Mouse (Mus musculus) embryonic facial prominence, embryonic 10.5 days (tissue): ENCODE measurements around the gene Csk. TPM values are rescaled to one million over a fixed set of nuclear protein-coding genes. Genes with fewer than 3 reads are reported as not detected.

Source experiments
- DNase-seq: peaks from one replicate; pipeline ENCODE4 v3.0.0-alpha.2; 2017; ENCODE audit warnings: low spot score
- H3K27ac ChIP-seq: fragments of 300-500 bp; sonication (generic); replicated peaks from 2 replicates; pipeline ENCODE4 v1.5.1; 2016; ENCODE audit warnings: mild to moderate bottlenecking
- H3K27me3 ChIP-seq: fragments of 300-500 bp; sonication (generic); replicated peaks from 2 replicates; pipeline ENCODE4 v1.6.1; 2016; ENCODE audit warnings: low read depth, mild to moderate bottlenecking; ENCODE audit not compliant: poor library complexity, severe bottlenecking
- H3K36me3 ChIP-seq: fragments of 300-500 bp; sonication (generic); replicated peaks from 2 replicates; pipeline ENCODE4 v1.6.1; 2016; ENCODE audit warnings: mild to moderate bottlenecking, moderate library complexity
- H3K4me1 ChIP-seq: fragments of 300-500 bp; sonication (generic); 2 replicates; pipeline ENCODE4 v1.6.1; 2016
- H3K4me3 ChIP-seq: fragments of 300-500 bp; sonication (generic); 2 replicates; pipeline ENCODE4 v1.5.1; 2016; ENCODE audit warnings: mild to moderate bottlenecking, moderate library complexity
- H3K9me3 ChIP-seq: fragments of 300-500 bp; sonication (generic); 2 replicates; pipeline ENCODE4 v1.6.1; 2016; ENCODE audit warnings: mild to moderate bottlenecking
- WGBS: fragments of 180-500 bp; shearing (Covaris S2); methylation state at CpG from one replicate; pipeline ENCODE4 v1.1.7; 2016; 5-methylcytosine and 5-hydroxymethylcytosine counted together
- polyA plus RNA-seq: library from polyadenylated mRNA; unstranded; fragments of >200 nt; fragmentation: Nextera tagmentation; extraction: Ambion mirVana; gene quantifications from 2 replicates; pipeline ENCODE4 v1.2.1, GENCODE M21; 2016

Csk gene
- 33.2 and 38.3 TPM in 2 replicates for polyA plus RNA-seq

DNA sequence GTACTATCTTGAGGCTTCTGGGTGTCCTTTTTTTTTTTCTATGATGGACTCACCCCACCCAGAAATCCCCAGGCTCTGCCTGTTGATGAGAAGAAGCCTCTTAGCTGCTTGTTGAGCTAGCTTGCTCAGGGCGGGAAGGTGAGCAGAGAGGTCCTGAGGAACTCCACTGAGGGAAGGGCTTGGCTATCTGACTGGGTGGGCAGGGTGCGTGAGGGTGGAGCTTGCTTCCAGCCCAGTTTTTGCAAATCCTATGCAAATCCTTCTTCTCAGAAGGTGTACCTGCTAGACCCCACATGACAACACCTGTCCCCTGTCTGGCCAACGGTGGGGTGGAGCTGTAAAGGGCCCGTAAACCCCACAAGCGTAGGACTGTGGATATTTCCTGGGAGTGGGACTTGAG is at the start of gene Csk:
Gene Csk, minus strand, starts transcription at position 349 of the 400 bp plus-strand sequence.
- Histone ChIP-seq H3K9me3 (no peaks in the 10 kb centered on the region), H3K4me3 (no peak within 1 kb of the TSS; the same call in 1 of the 2 replicates), H3K27ac (peak within 1 kb of the TSS; percentile 7; the same call in 1 of the 2 replicates), H3K27me3 (peaks cover 34% of the 10 kb centered on the region), H3K36me3 (no peaks in the 10 kb centered on the region), H3K4me1 (peaks cover 54% of the 10 kb centered on the region)
- 41% methylated on average over 5 of the region's 5 CpGs for WGBS
- DNase-seq = no peak

DNA sequence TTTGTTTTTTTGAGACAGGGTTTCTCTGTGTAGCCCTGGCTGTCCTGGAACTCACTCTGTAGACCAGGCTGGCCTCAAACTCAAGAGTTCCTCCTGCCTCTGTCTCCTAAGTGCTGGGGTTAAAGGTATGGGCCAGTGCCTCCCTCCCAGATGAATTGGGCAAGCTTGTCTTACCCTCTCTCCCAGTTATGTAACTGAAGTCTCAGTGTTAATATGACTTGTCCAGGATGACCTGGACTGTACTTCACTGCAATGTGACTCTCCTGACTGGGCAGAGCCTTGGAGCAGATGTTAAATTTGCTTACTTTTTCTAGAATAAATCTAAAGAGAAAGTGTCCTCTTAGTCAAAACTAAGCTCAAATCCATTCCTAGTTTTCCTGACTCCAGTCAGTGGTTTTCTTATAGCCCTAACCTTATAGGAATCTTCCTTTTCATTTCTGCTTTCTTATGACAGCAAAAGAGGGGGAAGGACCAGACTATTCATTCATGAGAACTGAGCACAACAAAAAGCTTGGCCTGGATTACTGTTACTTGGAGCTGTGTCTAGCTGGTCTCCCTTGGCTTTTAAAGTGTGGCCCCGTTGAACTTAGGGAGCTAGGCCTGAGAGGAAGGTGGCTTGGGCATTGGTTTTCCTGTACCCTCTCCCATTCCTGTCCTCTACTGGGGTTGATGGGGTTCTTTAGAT is 45.2 kb upstream of the Csk start:
- Histone ChIP-seq H3K4me1 (peaks cover 33% of the 10 kb centered on the region), H3K27me3 (peaks cover 54% of the 10 kb centered on the region), H3K9me3 (no peaks in the 10 kb centered on the region), H3K36me3 (no peaks in the 10 kb centered on the region), H3K4me3 (no peak overlapping the region), H3K27ac (no peak overlapping the region)
- no peak for DNase-seq
- WGBS = 67% methylated on average over 1 of the region's 1 CpGs

DNA sequence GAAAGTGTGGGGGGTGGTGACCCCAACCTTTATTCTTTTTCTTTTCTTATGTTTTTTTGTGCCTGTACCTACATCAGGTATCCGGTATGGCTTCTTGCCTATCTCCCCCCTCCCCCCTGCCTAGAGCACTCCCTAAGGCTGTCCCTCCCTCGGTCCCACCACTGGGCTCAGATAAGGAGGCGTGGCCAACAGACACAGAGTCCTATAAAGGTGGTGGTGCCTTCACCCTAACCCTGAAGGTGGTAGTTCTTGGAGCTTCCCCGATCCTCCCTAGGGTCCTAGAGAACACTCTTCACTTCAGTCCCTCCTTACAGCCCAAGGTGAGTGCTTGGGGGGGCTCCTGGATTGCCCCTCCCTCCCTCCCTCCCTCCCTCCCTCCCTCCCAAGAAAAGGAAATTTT is 43.9 kb upstream of the Csk start:
- Histone ChIP-seq H3K4me3 (peak overlapping the region; percentile 64; the same call in 1 of the 2 replicates), H3K27ac (no peak overlapping the region), H3K36me3 (no peaks in the 10 kb centered on the region), H3K9me3 (no peaks in the 10 kb centered on the region), H3K27me3 (peaks cover 65% of the 10 kb centered on the region), H3K4me1 (peaks cover 32% of the 10 kb centered on the region)
- WGBS = 14% methylated on average over 4 of the region's 4 CpGs
- no peak for DNase-seq

DNA sequence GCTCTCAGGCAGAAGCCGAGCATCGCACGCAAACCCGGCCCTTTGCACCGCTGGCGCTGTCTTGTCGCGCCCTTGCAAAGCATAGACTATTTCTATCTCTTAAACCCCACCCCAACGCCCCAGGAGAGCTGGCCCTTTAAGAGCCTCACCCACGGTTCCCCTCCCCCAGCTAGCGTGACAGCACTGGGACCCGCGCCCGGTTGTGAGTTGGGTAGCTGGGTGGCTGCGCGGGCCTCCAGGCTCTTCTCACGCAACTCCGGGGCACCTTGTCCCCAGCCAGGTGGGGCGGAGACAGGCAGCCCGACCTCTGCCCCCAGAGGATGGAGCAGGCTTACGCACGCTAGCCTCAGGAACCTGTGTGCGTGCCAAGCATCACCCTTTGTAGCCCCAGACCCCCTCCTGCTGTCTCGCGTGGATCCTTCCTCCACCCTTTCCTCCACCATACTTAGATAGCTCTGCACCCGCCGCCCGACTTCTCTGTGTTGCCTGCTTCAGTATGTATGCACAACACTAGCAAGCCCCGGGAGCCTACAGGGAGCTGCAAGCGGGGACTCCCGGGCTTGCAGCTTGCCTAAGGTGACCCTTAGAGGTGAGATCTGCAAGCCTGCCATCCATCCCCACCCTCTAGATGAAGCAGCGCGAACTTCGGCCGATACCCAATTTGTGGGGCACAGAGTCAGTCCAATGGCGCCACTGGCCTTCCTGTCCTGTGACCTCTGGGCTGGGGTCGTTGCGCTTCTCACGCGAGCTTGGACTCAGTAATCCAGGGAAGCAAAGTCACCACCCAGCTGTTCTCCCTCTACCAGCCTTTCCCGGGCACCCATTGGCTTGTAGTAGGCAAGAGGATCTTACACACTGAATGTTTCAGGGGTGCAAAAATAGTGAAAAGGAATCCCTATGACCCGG is 43.2 kb upstream of the Csk start:
- Histone ChIP-seq H3K4me3 (peak overlapping the region; percentile 64), H3K27ac (peak overlapping the region; percentile 51; the same call in 1 of the 2 replicates), H3K9me3 (no peaks in the 10 kb centered on the region), H3K36me3 (no peaks in the 10 kb centered on the region), H3K4me1 (peaks cover 26% of the 10 kb centered on the region), H3K27me3 (peaks cover 66% of the 10 kb centered on the region)
- DNase-seq = peak; percentile 44
- 1% methylated on average over 42 of the region's 42 CpGs for WGBS

DNA sequence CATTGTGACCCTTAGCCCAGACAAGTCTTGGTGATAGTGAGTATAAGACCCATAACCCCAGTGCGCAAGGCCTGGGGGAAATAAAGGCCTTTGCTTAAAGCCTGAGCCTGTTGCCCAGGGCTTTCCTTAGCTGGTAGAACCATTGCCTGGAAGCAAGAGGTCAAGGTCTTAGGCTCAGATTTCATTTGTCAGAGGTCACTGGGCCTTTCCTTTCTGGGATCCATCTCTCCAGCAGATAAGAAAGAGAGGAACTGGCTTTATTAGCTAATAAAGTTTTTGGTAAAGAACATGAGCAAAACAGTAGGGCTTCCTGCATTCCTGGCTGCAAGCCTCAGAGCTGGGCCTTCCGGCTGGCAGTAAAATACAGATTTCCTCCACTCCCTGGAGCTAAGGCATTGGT is 40.7 kb upstream of the Csk start:
- Histone ChIP-seq H3K27ac (no peak overlapping the region; the same call in 1 of the 2 replicates), H3K9me3 (no peaks in the 10 kb centered on the region), H3K4me1 (peaks cover 26% of the 10 kb centered on the region), H3K27me3 (peaks cover 66% of the 10 kb centered on the region), H3K36me3 (no peaks in the 10 kb centered on the region), H3K4me3 (no peak overlapping the region)
- DNase-seq = no peak
- 80% methylated on average over 2 of the region's 2 CpGs for WGBS

DNA sequence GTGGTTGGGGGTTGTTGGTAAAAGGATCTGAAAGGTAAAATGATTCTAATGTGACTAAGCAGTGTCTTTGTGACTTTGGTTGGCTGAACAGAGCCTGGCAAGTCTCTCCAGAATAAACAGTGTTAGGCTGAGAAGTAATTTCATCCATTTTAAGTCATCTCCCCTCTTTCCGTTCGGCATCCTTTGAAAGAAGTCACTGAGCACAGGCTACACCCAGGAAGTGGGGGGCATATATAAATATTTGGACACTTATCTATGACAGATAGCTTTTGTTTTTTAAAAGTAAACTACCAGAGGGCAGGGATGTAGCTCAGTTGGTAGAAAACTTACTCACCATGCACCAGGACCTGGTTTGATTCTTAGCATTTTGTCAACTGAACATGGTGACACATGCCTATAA is 35.2 kb upstream of the Csk start:
- no peak for DNase-seq
- H3K36me3 ChIP-seq = no peaks in the 10 kb centered on the region
- H3K4me1 ChIP-seq = no peaks in the 10 kb centered on the region
- no peak overlapping the region for H3K27ac ChIP-seq
- WGBS = 91% methylated on average over 2 of the region's 2 CpGs
- H3K9me3 ChIP-seq = no peaks in the 10 kb centered on the region
- peaks cover 13% of the 10 kb centered on the region; the same call in 1 of the 2 replicates for H3K27me3 ChIP-seq
- H3K4me3 ChIP-seq = no peak overlapping the region

DNA sequence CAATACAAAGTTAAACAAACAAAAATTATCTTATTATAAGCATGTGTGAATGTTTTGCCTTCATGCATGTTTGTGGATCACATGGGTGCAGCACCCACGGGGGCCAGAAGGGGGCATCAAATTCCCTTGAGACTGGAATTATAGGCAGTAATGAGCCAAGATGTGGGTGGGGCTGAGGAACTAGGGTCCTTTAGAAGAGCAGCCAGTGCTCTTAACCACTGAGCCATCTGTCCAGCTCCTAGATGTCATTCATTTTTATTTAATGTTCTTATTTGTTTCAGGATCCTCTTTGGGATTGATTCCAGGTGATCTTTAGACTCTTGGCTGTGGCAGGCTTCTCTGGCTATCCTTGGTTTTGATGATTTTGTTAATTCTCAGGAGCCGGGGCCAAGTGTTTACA is 34.7 kb upstream of the Csk start:
- Histone ChIP-seq H3K27me3 (0 out of 2 replicates have a peak, but pooled peaks cover 9% of the 10 kb centered on the region), H3K4me1 (no peaks in the 10 kb centered on the region), H3K4me3 (no peak overlapping the region), H3K36me3 (no peaks in the 10 kb centered on the region), H3K27ac (no peak overlapping the region), H3K9me3 (no peaks in the 10 kb centered on the region)
- no peak for DNase-seq
- 49% methylated on average over 2 of the region's 2 CpGs for WGBS

DNA sequence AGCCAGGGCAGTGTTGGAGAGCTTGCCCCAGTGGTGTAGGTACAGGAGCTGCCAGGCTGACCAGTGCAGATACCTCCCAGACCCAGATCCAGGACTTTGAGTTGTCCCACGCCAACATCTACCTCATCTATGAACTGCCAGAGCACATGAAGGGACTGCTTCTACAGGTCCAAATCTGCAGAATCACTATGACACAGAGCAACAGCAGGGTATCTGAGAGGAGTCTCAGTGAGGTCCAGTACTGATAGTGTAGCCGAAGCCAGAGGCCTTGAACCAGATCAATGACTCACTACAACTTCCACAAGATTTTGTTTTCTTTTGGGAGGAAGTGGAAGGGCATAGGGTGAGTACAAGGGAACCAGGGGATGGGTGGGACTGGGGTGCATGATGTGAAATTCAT is 34.3 kb upstream of the Csk start, which contains the start of gene Cyp1a1:
Gene Cyp1a1, plus strand, starts transcription at position 178 of the 400 bp plus-strand sequence.
- DNase-seq = no peak
- Histone ChIP-seq H3K9me3 (no peaks in the 10 kb centered on the region), H3K36me3 (no peaks in the 10 kb centered on the region), H3K4me1 (no peaks in the 10 kb centered on the region), H3K27ac (no peak within 1 kb of the TSS), H3K27me3 (0 out of 2 replicates have a peak, but pooled peaks cover 5% of the 10 kb centered on the region), H3K4me3 (no peak within 1 kb of the TSS)
- 85% methylated on average over 2 of the region's 2 CpGs for WGBS

DNA sequence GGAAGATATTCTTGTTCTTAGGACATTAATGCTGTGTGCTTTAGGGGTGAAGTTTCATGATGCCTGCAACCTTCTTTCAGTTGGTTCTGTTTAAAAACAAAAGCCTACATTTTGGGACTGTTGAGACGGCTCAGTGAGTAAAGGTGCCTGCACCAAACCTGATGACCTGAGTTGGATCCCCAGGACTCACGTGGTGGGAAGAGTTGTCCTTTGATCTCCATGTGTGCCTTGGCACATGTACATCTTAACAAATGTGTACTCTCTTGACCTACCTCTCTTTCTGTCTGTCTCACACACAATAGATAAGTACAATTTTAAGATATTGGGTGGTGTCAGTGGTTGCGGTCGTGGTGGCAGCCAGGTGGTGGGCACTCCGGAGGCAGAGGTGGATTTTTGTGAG is 32.6 kb upstream of the Csk start:
- WGBS = 87% methylated on average over 5 of the region's 5 CpGs
- no peak for DNase-seq
- H3K27me3 ChIP-seq = no peaks in the 10 kb centered on the region
- no peaks in the 10 kb centered on the region for H3K36me3 ChIP-seq
- no peak overlapping the region for H3K27ac ChIP-seq
- no peaks in the 10 kb centered on the region for H3K9me3 ChIP-seq
- no peaks in the 10 kb centered on the region for H3K4me1 ChIP-seq
- no peak overlapping the region for H3K4me3 ChIP-seq

DNA sequence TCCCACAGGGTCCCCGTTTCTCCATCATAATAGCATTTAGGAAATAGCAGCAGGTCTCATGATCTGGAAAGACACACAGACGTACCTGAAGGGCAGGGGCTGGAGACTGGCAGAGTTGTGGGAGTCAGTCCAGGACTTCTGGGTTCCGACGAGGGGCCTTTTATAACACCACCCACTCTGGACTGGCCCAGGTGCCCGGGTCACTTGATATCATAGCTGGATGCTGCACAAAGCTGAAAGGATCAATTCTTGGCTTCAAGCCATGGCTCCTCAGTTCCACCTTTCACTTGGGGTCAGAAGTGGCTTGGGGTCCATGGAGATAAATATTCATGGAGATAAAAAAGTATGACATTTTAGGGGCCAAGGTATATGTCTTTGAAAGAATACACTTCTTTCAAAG is 30.1 kb upstream of the Csk start, which contains the start of gene Cyp1a2:
Gene Cyp1a2, minus strand, starts transcription at position 184 of the 400 bp plus-strand sequence.
- 85% methylated on average over 5 of the region's 5 CpGs for WGBS
- Histone ChIP-seq H3K27ac (no peak within 1 kb of the TSS), H3K36me3 (no peaks in the 10 kb centered on the region), H3K9me3 (no peaks in the 10 kb centered on the region), H3K4me1 (no peaks in the 10 kb centered on the region), H3K27me3 (no peaks in the 10 kb centered on the region), H3K4me3 (no peak within 1 kb of the TSS)
- no peak for DNase-seq

DNA sequence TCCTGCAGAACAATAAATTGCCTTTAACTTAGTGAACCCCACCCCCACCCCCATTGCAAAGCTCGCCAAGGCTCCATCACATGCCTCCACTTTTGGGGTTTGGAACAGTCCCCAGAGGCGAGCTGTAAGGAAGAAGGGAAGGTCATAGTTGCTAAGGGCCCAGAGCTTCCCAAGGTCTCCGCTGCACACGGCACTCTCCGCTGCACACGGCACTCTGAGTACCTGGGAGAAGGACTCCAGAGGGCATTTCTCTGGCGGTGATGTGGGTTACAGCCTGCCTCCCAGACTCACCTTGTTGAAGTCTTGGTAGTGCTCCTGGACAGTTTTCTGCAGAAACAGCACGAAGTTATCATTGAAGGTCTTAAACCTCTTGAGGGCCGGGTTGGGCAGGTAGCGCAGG is 28.0 kb upstream of the Csk start:
- Histone ChIP-seq H3K9me3 (no peaks in the 10 kb centered on the region), H3K27ac (no peak overlapping the region), H3K36me3 (no peaks in the 10 kb centered on the region), H3K4me3 (no peak overlapping the region), H3K27me3 (no peaks in the 10 kb centered on the region), H3K4me1 (no peaks in the 10 kb centered on the region)
- DNase-seq = no peak
- WGBS = 86% methylated on average over 10 of the region's 10 CpGs

DNA sequence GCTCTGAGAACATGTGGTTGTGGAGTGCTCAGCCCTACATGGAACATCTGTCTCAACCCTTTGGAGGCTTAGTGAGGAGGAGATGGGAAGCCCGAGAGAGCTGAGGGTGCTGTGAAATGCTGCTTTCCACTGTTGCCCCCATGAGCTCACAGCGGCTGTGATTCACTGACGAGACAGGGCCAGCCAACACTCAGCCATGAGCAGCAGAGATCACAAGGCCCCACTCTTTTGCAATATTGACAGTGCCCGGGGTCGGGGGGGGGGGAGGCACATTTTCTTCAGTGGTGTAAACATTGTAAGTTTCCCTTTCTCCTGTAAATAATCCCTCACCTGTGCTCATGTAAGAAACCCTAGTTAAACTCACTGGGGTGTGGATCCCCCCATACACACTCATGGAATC is 18.1 kb upstream of the Csk start:
- Histone ChIP-seq H3K27ac (no peak overlapping the region), H3K36me3 (no peaks in the 10 kb centered on the region), H3K4me1 (no peaks in the 10 kb centered on the region), H3K27me3 (no peaks in the 10 kb centered on the region), H3K9me3 (no peaks in the 10 kb centered on the region), H3K4me3 (no peak overlapping the region)
- no peak for DNase-seq
- 82% methylated on average over 5 of the region's 5 CpGs for WGBS
